Mouse (Mus musculus) kidney, embryonic 16.5 days (tissue): ENCODE results near the gene Nlk. TPM values are rescaled to one million over a fixed set of nuclear protein-coding genes. Genes with fewer than 3 reads are reported as not detected.
"Not testable (repeated sequence)": the region's sequence is repeated elsewhere in the genome, so short reads cannot be mapped to it uniquely, and the experiment has no call there.

ENCODE experiments used
- ATAC-seq: fragments of 200-750 bp; cut with Nextera tagmentation; 2 replicates; pipeline ENCODE4 v1.8.0; 2017; ENCODE audit warnings: moderate TSS enrichment; ENCODE audit not compliant: low FRiP score, low TSS enrichment
- H3K27ac ChIP-seq: fragments of 300-500 bp; sonication (generic); 2 replicates; pipeline ENCODE4 v1.5.1; 2014; ENCODE audit warnings: low read length
- H3K27me3 ChIP-seq: fragments of 300-500 bp; sonication (generic); 2 replicates; pipeline ENCODE4 v1.6.1; 2014; ENCODE audit warnings: low read length, control low read depth, mixed read lengths; ENCODE audit not compliant: insufficient read depth
- H3K36me3 ChIP-seq: fragments of 300-500 bp; sonication (generic); 2 replicates; pipeline ENCODE4 v1.6.1; 2014; ENCODE audit warnings: low read length, control low read depth, mixed read lengths; ENCODE audit not compliant: insufficient read depth
- H3K4me1 ChIP-seq: fragments of 300-500 bp; sonication (generic); 2 replicates; pipeline ENCODE4 v1.6.1; 2014; ENCODE audit warnings: low read length, control low read depth, mixed read lengths; ENCODE audit not compliant: insufficient read depth
- H3K4me2 ChIP-seq: fragments of 300-500 bp; sonication (generic); replicated peaks from 2 replicates; pipeline ENCODE4 v1.6.1; 2014; ENCODE audit warnings: low read depth, low read length
- H3K4me3 ChIP-seq: fragments of 300-500 bp; sonication (generic); 2 replicates; pipeline ENCODE4 v1.5.1; 2014; ENCODE audit warnings: mild to moderate bottlenecking, low read length
- H3K9ac ChIP-seq: fragments of 300-500 bp; sonication (generic); replicated peaks from 2 replicates; pipeline ENCODE4 v1.6.1; 2014; ENCODE audit warnings: low read length
- H3K9me3 ChIP-seq: fragments of 300-500 bp; sonication (generic); 2 replicates; pipeline ENCODE4 v1.6.1; 2016; ENCODE audit warnings: low read length, control low read depth
- WGBS: fragments of 180-500 bp; shearing (Covaris S2); extraction: QIAGEN DNeasy Blood & Tissue Kit; methylation state at CpG from one replicate; pipeline ENCODE4 v1.1.7; 2014; 5-methylcytosine and 5-hydroxymethylcytosine counted together
- polyA plus RNA-seq: library from polyadenylated mRNA; unstranded; fragments of >200 nt; fragmentation: Nextera tagmentation; extraction: Ambion mirVana; gene quantifications from 2 replicates; pipeline ENCODE4 v1.2.1, GENCODE M21; 2015

The Nlk gene
- polyA plus RNA-seq, 1 experiment from 2014 or later, result 14.3 TPM

GRCm38 (mm10) chr11:78587677-78588076 lies 109.5 kb downstream of the Nlk start:
- H3K4me2 ChIP-seq, H3K27me3 ChIP-seq, ATAC-seq, H3K4me3 ChIP-seq, H3K4me1 ChIP-seq, H3K9me3 ChIP-seq, H3K9ac ChIP-seq, H3K27ac ChIP-seq: not testable (repeated sequence)
- WGBS, result 96% methylated on average over 1 of the region's 1 CpGs
- H3K36me3 ChIP-seq, result peaks cover 19% of the 10 kb centered on the region

DNA sequence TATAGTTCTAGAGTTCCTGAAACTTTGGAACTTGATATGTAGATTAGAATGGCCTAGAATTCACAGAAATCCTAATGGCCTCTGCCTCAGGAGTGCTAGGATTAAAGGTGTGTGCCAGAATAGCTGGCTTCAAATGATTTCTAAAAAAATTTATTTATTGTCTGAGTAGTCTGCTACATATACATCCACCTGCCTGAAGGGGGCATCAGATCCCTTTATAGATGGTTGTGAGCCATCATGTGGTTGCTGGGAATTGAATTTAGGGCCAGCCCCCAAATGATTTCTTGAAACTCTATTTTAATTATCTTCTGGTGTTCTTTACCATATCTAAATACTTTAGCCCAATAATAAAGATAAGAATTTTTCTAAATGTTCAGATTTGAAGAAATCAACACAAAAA lies 111.1 kb downstream of the Nlk start:
- no peak for ATAC-seq

DNA sequence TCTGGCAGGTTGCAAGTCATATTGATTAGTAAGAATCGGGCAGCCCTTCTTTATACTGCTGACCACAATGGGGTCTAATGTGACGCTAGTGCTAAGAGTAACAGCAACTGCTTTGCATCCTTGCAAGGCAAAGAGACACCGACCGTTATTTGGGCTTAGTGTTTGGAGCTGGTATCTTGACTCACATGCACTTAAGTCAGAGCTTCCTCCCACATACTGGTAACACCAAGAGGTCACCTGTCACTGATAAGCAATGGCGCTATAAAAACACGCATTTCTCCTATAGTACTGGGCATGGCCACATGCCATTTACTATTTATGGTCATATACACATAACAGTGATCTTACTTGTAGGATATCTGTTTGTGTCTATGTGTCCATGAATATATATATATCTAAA lies 114.3 kb downstream of the Nlk start:
- Histone ChIP-seq H3K4me1 (no peaks in the 10 kb centered on the region), H3K36me3 (peaks cover 38% of the 10 kb centered on the region), H3K4me3 (no peak overlapping the region), H3K27me3 (no peaks in the 10 kb centered on the region), H3K9me3 (no peaks in the 10 kb centered on the region), H3K4me2 (no peak overlapping the region), H3K9ac (no peak overlapping the region), H3K27ac (no peak overlapping the region)
- ATAC-seq, result no peak
- WGBS, result 76% methylated on average over 6 of the region's 6 CpGs

More for the DNA sequence above, 111.1 kb downstream of the Nlk start:
- H3K27ac ChIP-seq, result no peak overlapping the region
- no peaks in the 10 kb centered on the region for H3K9me3 ChIP-seq
- H3K4me3 ChIP-seq, result no peak overlapping the region
- H3K36me3 ChIP-seq, result peaks cover 24% of the 10 kb centered on the region
- no peak overlapping the region for H3K4me2 ChIP-seq
- H3K4me1 ChIP-seq, result no peaks in the 10 kb centered on the region
- no peak overlapping the region for H3K9ac ChIP-seq
- H3K27me3 ChIP-seq, result no peaks in the 10 kb centered on the region

- peaks cover 47% of the 10 kb centered on the region for H3K36me3 ChIP-seq
- H3K27ac ChIP-seq, result no peak overlapping the region
- H3K9me3 ChIP-seq, result no peaks in the 10 kb centered on the region
- H3K4me2 ChIP-seq, result no peak overlapping the region
- no peaks in the 10 kb centered on the region for H3K4me1 ChIP-seq
- WGBS, result 29% methylated on average over 2 of the region's 2 CpGs
- ATAC-seq, result no peak
- H3K27me3 ChIP-seq, result no peaks in the 10 kb centered on the region
- H3K4me3 ChIP-seq, result no peak overlapping the region
- no peak overlapping the region for H3K9ac ChIP-seq
Observed at GRCm38 (mm10) chr11:78574975-78575374, 122.2 kb downstream of the Nlk start.

- H3K27ac ChIP-seq, result no peak overlapping the region
- H3K36me3 ChIP-seq, result peaks cover 45% of the 10 kb centered on the region
- no peak overlapping the region for H3K9ac ChIP-seq
- H3K4me1 ChIP-seq, result no peaks in the 10 kb centered on the region
- H3K4me3 ChIP-seq, result no peak overlapping the region
- H3K4me2 ChIP-seq, result no peak overlapping the region
- no peaks in the 10 kb centered on the region for H3K9me3 ChIP-seq
- 87% methylated on average over 3 of the region's 3 CpGs for WGBS
- no peaks in the 10 kb centered on the region for H3K27me3 ChIP-seq
- no peak for ATAC-seq
Observed at GRCm38 (mm10) chr11:78574536-78574935, 122.6 kb downstream of the Nlk start.

GRCm38 (mm10) chr11:78574031-78574430 lies 123.1 kb downstream of the Nlk start:
- H3K9me3 ChIP-seq, H3K4me3 ChIP-seq, ATAC-seq, H3K27me3 ChIP-seq, H3K27ac ChIP-seq, H3K9ac ChIP-seq, H3K4me1 ChIP-seq, H3K4me2 ChIP-seq: not testable (repeated sequence)
- 98% methylated on average over 3 of the region's 4 CpGs for WGBS
- peaks cover 42% of the 10 kb centered on the region for H3K36me3 ChIP-seq

DNA sequence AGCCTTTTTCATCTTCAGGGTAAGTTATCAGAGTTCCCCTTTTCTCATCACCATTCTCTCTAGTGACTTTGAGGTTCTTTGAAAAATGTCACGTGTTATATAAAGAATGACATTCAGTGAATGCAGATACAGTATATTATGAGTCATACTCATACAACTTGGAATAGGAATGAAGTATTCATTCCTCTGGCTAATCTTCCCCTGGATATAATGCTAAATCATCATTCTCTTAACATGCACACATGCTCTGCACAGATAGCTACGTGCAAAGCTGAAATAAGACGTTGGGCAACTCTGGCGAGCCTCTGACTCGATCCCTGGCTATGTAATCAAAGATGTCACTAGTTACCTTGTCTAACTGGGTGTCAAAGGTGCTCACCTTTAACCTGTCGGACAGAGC lies 125.3 kb downstream of the Nlk start:
- H3K9ac ChIP-seq, result no peak overlapping the region
- ATAC-seq, result no peak
- H3K36me3 ChIP-seq, result peaks cover 33% of the 10 kb centered on the region
- no peaks in the 10 kb centered on the region for H3K9me3 ChIP-seq
- no peak overlapping the region for H3K4me2 ChIP-seq
- no peaks in the 10 kb centered on the region for H3K27me3 ChIP-seq
- H3K4me3 ChIP-seq, result no peak overlapping the region
- H3K27ac ChIP-seq, result no peak overlapping the region
- no peaks in the 10 kb centered on the region for H3K4me1 ChIP-seq
- WGBS, result 90% methylated on average over 6 of the region's 6 CpGs

DNA sequence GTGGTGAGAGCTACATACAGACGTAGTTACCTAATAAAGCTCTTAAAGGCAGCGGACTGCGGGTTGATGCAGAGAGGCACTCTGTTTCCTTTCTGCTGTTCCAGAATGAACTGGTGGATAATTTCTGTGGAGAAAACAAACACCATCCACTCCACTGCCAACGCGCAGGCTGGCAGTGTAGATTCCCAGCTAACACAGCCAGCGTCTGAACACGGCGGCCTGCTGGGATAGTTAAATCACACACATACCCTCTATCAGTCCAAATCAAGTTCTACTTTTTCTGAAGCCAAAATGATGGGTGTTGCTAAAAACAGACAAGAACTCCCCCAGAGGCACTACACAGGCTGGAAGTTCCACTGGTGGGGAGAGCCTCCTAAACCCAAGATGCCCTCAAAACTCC lies 125.7 kb downstream of the Nlk start:
- H3K4me2 ChIP-seq, result no peak overlapping the region
- no peaks in the 10 kb centered on the region for H3K9me3 ChIP-seq
- no peaks in the 10 kb centered on the region for H3K27me3 ChIP-seq
- no peak for ATAC-seq
- H3K9ac ChIP-seq, result no peak overlapping the region
- 95% methylated on average over 8 of the region's 8 CpGs for WGBS
- 0 out of 2 replicates have a peak, but pooled peaks cover 4% of the 10 kb centered on the region for H3K4me1 ChIP-seq
- H3K36me3 ChIP-seq, result peaks cover 33% of the 10 kb centered on the region
- no peak overlapping the region for H3K27ac ChIP-seq
- H3K4me3 ChIP-seq, result no peak overlapping the region

DNA sequence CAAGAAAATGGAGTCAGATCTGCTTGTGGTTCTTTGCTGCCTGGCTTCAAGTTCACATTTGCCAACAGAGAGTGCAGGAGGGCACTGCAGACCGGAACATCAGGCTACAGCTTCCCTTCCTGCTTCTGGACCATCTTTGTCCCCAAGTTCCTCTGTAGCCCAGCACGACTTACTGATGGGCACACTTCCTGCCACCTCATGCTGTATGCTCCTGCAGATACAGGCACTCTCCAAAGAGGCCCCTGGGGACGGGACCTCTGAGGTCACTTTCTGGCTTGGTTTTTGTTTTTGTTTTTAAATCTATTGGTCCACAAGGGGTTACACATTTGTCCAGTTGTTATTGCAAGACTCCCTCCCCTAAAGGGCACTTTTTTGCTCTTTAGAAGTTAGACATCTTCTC lies 127.4 kb downstream of the Nlk start:
- H3K27me3 ChIP-seq, result no peaks in the 10 kb centered on the region
- no peak overlapping the region for H3K4me2 ChIP-seq
- no peaks in the 10 kb centered on the region for H3K9me3 ChIP-seq
- peaks cover 25% of the 10 kb centered on the region for H3K36me3 ChIP-seq
- H3K9ac ChIP-seq, result no peak overlapping the region
- no peak overlapping the region for H3K27ac ChIP-seq
- peaks cover 7% of the 10 kb centered on the region; the same call in 1 of the 2 replicates for H3K4me1 ChIP-seq
- 47% methylated on average over 3 of the region's 3 CpGs for WGBS
- no peak for ATAC-seq
- H3K4me3 ChIP-seq, result no peak overlapping the region

GRCm38 (mm10) chr11:78568827-78569226 lies 128.3 kb downstream of the Nlk start:
- Histone ChIP-seq H3K27ac (no peak overlapping the region), H3K9me3 (no peaks in the 10 kb centered on the region), H3K9ac (no peak overlapping the region), H3K4me2 (no peak overlapping the region), H3K36me3 (peaks cover 23% of the 10 kb centered on the region), H3K4me1 (peaks cover 7% of the 10 kb centered on the region; the same call in 1 of the 2 replicates), H3K27me3 (no peaks in the 10 kb centered on the region), H3K4me3 (no peak overlapping the region)
- WGBS, result 67% methylated on average over 10 of the region's 10 CpGs
- ATAC-seq, result no peak
